Mouse (Mus musculus) ZHBTc4 (cell line): Measurements from ENCODE around the gene Pacrg.

Source experiments
- DNase-seq: peaks from one replicate; pipeline ENCODE4 v3.0.0-alpha.2; 2011; ENCODE audit warnings: low read depth, low spot score

Gene Pacrg

DNA sequence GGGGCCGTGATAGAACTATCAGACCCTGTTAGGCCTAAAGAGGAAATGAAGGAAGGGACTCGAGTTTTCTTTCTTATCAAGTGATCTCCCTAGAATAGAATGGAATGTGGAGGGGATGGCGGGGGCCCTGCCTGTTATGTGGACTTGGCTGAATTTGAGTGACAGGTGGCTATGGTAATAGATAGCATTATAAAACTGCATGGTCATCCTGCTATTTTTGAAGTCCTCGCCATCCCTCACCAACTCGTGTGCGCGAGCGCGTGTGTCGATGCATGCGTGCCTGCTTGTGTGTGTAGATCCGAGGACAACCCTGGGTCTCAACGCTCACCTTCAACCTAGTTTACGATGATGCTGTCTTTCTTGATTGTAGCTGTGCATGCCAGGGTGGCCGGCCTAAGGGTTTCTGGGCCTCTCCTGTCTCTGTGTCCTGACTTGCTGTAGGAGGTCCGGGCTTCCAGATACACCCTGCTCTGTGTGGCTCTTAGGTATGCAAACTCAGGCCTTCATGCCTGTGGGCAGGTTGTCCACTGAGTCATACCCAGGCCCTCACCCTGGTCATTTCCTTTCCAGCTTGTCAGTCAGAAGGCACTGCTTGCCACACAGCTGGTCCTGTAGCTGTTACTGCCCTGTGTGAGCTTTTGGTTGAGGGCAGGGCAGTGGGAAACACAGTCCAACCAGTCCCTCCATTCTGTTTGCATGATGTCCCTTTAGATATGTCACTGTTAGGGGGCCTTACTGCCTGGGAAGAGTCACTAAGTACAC, 287.6 kb downstream of the Pacrg start:
- DNase-seq = no peak

DNA sequence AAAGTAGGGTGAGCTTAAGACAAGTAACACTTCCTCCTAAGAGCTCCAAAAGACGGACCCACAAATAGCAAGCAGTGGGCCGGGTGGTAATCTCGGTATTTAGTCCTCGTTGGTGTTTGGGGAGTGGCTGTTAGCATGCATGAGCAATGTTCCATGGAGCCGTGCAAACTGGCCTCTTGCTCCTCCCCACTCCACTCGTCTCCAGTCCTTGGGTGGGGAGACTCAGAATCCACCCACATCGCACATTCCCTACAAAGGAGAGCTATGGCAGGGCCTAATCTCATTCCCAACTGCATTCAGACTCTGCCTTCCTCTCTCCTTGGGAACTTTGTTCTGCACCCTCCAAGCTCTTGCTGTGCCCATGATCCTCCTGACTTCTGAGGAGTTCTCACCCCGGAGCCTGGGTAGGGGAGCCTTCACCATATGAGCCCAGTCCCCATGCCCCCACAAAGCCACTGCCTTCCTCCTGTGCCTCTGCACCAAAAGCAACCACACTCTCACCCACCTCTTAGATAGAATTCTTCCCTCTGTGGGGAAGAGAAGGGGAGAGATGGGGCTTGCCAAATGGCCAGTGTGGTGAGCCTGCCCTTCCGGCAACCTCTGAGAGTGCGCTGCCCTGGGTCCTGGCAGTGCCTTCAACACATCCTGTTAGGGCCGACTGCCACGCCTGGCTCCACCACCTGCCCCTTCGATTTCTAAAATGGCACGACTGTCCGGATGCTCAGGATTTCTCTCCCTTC, 289.2 kb downstream of the Pacrg start:
- DNase-seq = no peak

- no peak for DNase-seq
These were observed 290.3 kb downstream of the Pacrg start for GRCm38 (mm10) chr17:10549825-10550224.

DNA sequence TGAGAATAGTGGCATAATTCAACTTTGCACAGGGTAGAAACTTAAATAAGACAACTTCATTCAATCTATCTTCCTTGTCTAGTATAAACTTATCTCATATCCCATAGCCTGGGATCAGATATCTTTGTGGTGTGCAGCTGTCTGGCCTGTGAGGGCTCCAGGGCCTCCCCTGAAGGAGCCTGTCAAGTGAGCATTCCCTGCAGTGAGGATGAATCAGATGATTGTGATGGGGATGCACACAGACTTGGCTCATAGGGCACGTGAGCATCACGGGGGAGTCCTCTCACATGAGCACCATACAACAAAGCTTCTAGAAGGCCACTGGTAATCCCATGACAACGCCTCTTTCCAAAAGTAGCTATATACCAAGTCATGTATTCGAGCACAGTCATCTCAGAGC, 291.1 kb downstream of the Pacrg start:
- DNase-seq = no peak

- DNase-seq = no peak
These were observed 299.3 kb downstream of the Pacrg start for GRCm38 (mm10) chr17:10540772-10541171.

- no peak for DNase-seq
These were observed 305.9 kb downstream of the Pacrg start for GRCm38 (mm10) chr17:10534206-10534605.

DNA sequence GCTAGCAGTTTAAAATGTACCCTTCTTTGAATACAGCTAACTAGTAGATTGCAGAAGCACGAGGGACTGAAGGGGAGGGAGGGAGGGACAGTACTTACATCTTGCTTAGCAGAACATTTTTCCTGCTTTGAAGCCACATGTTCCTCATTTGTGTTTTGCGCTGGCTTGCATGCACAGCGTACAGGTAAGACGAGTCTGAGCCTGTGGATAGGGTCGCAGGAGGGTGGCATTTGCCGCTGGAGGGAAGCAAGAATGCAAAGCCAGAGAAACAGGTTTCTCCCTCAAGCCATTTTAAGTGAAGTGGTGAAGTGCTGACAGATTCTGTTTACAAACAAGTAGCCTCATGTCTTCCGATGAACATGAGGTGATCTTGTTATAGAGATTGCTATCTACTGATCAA, 306.6 kb downstream of the Pacrg start:
- DNase-seq = no peak

- DNase-seq = peak; percentile 87
These were observed 309.1 kb downstream of the Pacrg start for GRCm38 (mm10) chr17:10531024-10531423.

DNA sequence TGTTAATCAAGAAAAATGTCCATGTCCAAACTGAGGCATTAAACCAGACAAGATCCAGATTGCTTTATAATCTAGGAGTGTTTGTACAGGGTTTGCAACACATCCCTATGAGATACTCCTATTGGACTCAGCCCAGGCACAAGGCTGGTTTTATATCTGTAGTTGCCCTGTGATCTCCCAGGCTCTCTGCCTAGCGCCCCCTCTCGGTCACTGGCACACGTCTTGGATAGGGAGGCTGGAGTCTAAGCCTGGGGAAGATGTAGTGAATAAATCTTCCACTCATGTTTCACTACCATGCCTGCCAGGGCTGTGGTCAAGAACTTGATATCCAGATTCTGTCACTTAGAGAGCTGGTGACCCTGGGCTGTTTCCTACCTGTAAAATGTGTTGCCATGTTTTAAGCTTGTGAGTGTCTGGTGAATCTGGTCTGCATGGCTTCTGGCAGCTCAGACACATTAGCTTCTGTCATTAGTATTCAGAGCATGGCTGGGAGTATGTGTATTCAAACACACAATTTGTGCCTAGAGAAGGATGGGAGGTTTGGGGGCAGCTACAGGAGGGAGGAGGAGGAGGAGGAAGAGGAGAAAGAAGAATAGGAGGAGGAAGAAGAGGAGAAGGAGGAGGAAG, 310.7 kb downstream of the Pacrg start:
- DNase-seq = peak; percentile 56

DNA sequence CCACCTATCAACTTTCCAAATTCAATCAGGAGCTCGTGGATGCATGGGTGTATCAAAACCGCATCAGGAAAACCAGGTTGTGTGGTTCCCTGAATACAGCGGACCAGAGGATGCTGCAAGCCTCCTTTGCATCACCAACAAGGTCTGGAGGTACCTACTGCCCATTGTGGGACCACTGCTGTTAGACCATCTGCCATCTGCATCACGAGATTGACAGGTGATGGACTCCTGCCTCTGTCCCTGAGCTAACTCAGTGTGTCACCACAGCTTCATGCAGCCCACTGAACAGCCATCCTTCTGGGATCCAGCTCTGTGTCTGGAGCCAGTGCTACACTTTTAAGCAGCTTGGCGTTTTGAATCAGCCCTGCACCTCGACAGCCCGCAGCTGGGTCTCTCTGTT, 318.8 kb downstream of the Pacrg start:
- no peak for DNase-seq

DNA sequence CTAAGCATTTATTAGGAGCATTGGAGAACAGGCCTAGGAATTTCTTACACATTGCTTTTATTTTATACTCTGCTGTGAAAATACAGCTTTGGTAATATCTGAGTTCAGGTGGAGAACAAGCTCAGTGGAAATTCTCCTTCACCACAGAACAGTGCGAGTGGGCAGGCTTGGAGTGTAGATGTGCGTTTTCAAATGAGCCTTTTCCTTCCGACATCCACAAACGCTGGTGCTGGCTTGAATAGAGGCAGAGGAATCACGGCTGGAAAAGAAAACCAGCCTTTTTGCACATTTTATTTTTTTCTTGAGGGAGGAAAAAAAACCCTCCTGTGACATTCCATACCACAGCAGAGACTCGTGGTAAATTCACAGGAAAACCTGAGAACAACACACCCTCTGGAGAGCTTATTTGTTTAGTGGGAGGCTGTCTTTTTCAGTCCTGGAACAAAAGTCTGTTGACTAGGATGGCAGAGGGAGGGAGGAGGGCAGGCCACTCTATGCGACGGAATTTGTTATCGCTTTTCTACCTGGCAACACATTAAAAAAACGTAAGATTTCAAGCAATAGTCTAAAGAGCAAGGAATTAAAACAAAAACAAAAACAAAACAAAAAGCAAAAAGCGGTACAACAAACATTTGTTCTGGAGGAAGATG, 320.5 kb downstream of the Pacrg start:
- DNase-seq = no peak

GRCm38 (mm10) chr17:10514812-10515211, 325.3 kb downstream of the Pacrg start:
- peak; percentile 76 for DNase-seq

GRCm38 (mm10) chr17:10510913-10511759, 329.0 kb downstream of the Pacrg start:
- no peak for DNase-seq

- no peak for DNase-seq
These were observed 329.6 kb downstream of the Pacrg start for GRCm38 (mm10) chr17:10510467-10510866.

DNA sequence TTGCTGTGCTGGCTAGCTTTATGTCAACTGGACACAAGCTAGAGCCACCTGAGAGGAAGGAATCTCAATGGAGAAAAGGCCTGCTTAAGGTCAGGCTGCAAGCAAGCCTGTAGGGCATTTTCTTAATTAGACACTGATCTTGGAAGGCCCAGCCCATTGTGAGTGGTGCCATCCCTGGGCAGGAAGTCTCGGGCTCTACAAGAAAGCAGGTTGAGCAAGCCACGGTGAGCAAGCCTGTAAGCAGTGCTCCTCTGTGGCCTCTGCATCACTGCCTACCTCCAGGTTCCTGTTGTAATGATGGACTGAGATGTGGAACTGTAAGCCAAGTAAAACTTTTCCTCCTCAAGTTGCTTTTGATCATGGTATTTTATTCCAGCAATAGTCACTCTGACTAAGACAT, 332.0 kb downstream of the Pacrg start:
- no peak for DNase-seq

GRCm38 (mm10) chr17:10507466-10507865, 332.6 kb downstream of the Pacrg start:
- DNase-seq = no peak

GRCm38 (mm10) chr17:10506896-10507295, 333.2 kb downstream of the Pacrg start:
- DNase-seq = no peak

DNA sequence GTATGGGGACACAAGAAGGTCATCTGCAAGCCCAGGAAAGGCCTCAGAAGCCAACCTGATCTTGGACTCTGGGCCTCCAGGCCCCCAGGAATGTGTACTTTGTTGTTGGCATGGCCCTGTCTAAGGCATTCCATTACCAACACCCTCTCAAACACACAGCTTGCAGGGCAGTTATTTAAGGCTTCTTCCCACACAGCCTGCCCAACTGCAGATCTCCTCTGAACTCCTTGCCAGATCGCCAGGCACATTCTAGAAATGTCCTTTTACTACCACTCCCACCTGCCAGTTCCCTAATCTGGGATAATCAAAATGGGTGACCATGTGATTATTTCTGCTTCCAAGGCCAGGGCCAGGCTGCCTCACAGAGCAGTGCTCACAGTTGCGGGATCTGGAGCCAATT, 338.7 kb downstream of the Pacrg start:
- DNase-seq = no peak

DNA sequence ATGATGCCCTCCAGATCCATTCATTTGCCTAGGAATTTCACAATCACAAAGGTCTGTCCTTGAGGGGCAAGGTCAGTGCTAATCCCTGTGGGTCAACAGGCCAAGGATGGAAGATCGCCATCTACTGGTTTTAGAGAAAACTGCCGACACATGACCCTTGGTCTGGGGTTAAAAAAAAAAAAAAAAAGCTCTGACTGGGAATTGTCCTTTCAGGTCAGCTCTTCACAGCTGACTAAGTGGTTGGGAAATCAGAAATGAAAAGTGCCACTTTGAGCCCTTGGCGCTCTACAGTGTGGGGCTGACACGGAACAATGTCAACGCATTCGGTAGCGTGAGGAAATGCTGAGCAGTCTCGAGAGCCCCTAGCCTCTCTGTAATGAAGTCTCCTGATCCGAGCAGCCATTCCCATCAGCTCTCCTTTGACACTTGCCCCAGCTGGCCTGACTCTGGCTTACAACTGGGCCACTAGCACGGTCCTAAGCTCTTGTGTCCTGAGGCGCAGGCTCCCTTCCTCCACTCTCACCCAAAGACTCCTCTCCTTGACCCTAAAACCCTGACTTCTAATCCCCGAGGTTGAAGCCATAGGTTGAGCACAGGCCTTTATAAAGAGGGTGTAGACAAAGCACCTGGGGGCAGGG, 339.2 kb downstream of the Pacrg start:
- peak; percentile 92 for DNase-seq

GRCm38 (mm10) chr17:10498935-10499655, 341.0 kb downstream of the Pacrg start:
- DNase-seq = no peak
